Mouse (Mus musculus) CH12.LX (cell line): ENCODE measurements around the gene Grik1. TPM values are rescaled to one million over a fixed set of nuclear protein-coding genes. Genes with fewer than 3 reads are reported as not detected.

Source experiments
- DNase-seq: peaks from one replicate; pipeline ENCODE4 v3.0.0-alpha.2; 2013; ENCODE audit errors: extremely low read depth
- H3K27ac ChIP-seq: 2 replicates; pipeline ENCODE4 v1.5.1; 2012; ENCODE audit warnings: low read depth, mild to moderate bottlenecking, control low read depth, moderate library complexity; ENCODE audit not compliant: insufficient read depth
- H3K27me3 ChIP-seq: replicated peaks from 2 replicates; pipeline ENCODE3; 2012; ENCODE audit warnings: inconsistent platforms
- H3K36me3 ChIP-seq, 2 experiments: replicated peaks in 1 of 2; 2 replicates each; pipeline versions ENCODE3 to v1.6.1; 2012; ENCODE audit warnings: inconsistent platforms in 1 of 2, low read length in 1 of 2, mild to moderate bottlenecking in 1 of 2, mixed read lengths in 1 of 2, moderate library complexity in 1 of 2; ENCODE audit not compliant: control insufficient read depth in 1 of 2, insufficient read depth in 1 of 2
- H3K4me1 ChIP-seq, 2 experiments: 2 replicates each; pipeline ENCODE4 v1.6.1; 2012; ENCODE audit warnings: inconsistent platforms in 1 of 2, moderate library complexity in 1 of 2; ENCODE audit not compliant: insufficient read depth in 2 of 2, control insufficient read depth in 1 of 2
- H3K4me2 ChIP-seq: 2 replicates; pipeline ENCODE4 v1.6.1; 2012; ENCODE audit warnings: low read depth, mild to moderate bottlenecking, control low read depth; ENCODE audit not compliant: poor library complexity, insufficient read depth, severe bottlenecking
- H3K4me3 ChIP-seq, 3 experiments: fragments of 150-350 bp in 1 of 3; sonication (generic) in 1 of 3; replicated peaks in 1 of 3; 2 replicates each; pipeline versions ENCODE3 to v1.5.1; 2011 to 2012; ENCODE audit warnings: low read depth in 2 of 3, low read length in 2 of 3, mild to moderate bottlenecking in 2 of 3, moderate library complexity in 2 of 3, control low read depth in 1 of 3, improper control_type of control experiment in 1 of 3, inconsistent platforms in 1 of 3, mixed read lengths in 1 of 3; ENCODE audit not compliant: poor library complexity in 1 of 3
- H3K79me2 ChIP-seq: replicated peaks from 2 replicates; pipeline ENCODE4 v1.6.1; 2012; ENCODE audit warnings: mild to moderate bottlenecking, moderate library complexity; ENCODE audit not compliant: control insufficient read depth, poor library complexity, insufficient read depth, severe bottlenecking; ENCODE audit errors: extremely low read depth
- H3K9ac ChIP-seq: 2 replicates; pipeline ENCODE4 v1.6.1; 2012; ENCODE audit warnings: low read depth, mild to moderate bottlenecking, control low read depth, moderate library complexity; ENCODE audit not compliant: insufficient read depth
- H3K9me3 ChIP-seq: replicated peaks from 2 replicates; pipeline ENCODE3; 2012; ENCODE audit warnings: low read length, inconsistent platforms, mixed read lengths
- CHD2 ChIP-seq: IDR thresholded peaks from 2 replicates; pipeline ENCODE4 v1.6.1; 2011; ENCODE audit warnings: low read length, improper control_type of control experiment
- ELF1 ChIP-seq: IDR thresholded peaks from 2 replicates; pipeline ENCODE4 v1.6.1; 2014; ENCODE audit warnings: low read depth, mild to moderate bottlenecking, inconsistent platforms, low read length, improper control_type of control experiment
- EP300 ChIP-seq: IDR thresholded peaks from 2 replicates; pipeline ENCODE4 v1.6.1; 2011; ENCODE audit warnings: low read length, improper control_type of control experiment
- IRF4 ChIP-seq: IDR thresholded peaks from 2 replicates; pipeline ENCODE4 v1.6.1; 2014; ENCODE audit warnings: low read depth, mild to moderate bottlenecking, inconsistent platforms, low read length, improper control_type of control experiment
- JUN ChIP-seq: IDR thresholded peaks from 2 replicates; pipeline ENCODE4 v1.6.1; 2011; ENCODE audit warnings: low read depth, mild to moderate bottlenecking, low read length, improper control_type of control experiment, moderate library complexity; ENCODE audit not compliant: insufficient read depth
- KAT2A ChIP-seq: IDR thresholded peaks from 2 replicates; pipeline ENCODE4 v1.6.1; 2012; ENCODE audit warnings: low read length, improper control_type of control experiment, inconsistent platforms; ENCODE audit not compliant: insufficient replicate concordance
- MAX ChIP-seq: IDR thresholded peaks from 2 replicates; pipeline ENCODE4 v1.6.1; 2011; ENCODE audit warnings: low read length, improper control_type of control experiment
- MAZ ChIP-seq: IDR thresholded peaks from 2 replicates; pipeline ENCODE4 v1.6.1; 2012; ENCODE audit warnings: low read depth, mild to moderate bottlenecking, inconsistent platforms, low read length, improper control_type of control experiment, moderate library complexity
- POLR2AphosphoS2 ChIP-seq: IDR thresholded peaks from 2 replicates; pipeline ENCODE4 v1.6.1; 2011; ENCODE audit warnings: low read depth, low read length, improper control_type of control experiment
- SIN3A ChIP-seq: IDR thresholded peaks from 2 replicates; pipeline ENCODE4 v1.6.1; 2012; ENCODE audit warnings: low read length, improper control_type of control experiment, inconsistent platforms
- ZKSCAN1 ChIP-seq: IDR thresholded peaks from 2 replicates; pipeline ENCODE4 v1.6.1; 2012; ENCODE audit warnings: low read depth, inconsistent platforms, low read length, improper control_type of control experiment, borderline replicate concordance
- ZMIZ1 ChIP-seq: IDR thresholded peaks from 2 replicates; pipeline ENCODE4 v1.6.1; 2012; ENCODE audit warnings: low read depth, mild to moderate bottlenecking, inconsistent platforms, low read length, improper control_type of control experiment
- dilution Hi-C: fragments of 300-500 bp; cut with MboI; formaldehyde crosslinking; loops from 2 replicates; pipeline ENCODE4 v1.14.3; 2020; ENCODE audit warnings: low sequenced_read_pairs; ENCODE audit not compliant: extremely low pct_unique_long_range_greater_than_20kb, extremely low pct_ligation_motif_present
- in situ Hi-C: fragments of 300-500 bp; cut with MboI; formaldehyde crosslinking; loops from 3 replicates; pipeline ENCODE4 v1.14.3; 2019; ENCODE audit warnings: low sequenced_read_pairs, low pct_ligation_motif_present, low pct_unique_long_range_greater_than_20kb, mixed read lengths
- polyA plus RNA-seq: library from polyadenylated mRNA; unstranded; fragments of >175 nt; gene quantifications from 2 replicates; pipeline ENCODE4 v1.2.1, GENCODE M21; 2012; ENCODE audit warnings: low read depth; ENCODE audit not compliant: insufficient read length
- total RNA-seq, 2 experiments: library from RNA; depleted of rRNA; stranded (reverse); fragments of 300-350 nt in 1 of 2; fragments of >200 nt in 1 of 2; gene quantifications; 2 replicates each; pipeline ENCODE4 v1.2.3; 2012 to 2014

Gene Grik1
- total and polyA plus RNA-seq, 3 experiments = 0.08 to 0.13 TPM; not detected in 1

- in situ Hi-C loops (no loop called here), dilution Hi-C loops (no loop called here)
- no peak for DNase-seq
Observed at GRCm38 (mm10) chr16:88256101-88256500, 34.0 kb downstream of the Grik1 start.

GRCm38 (mm10) chr16:88252676-88253075 lies 37.4 kb downstream of the Grik1 start:
- H3K27me3 ChIP-seq = no peaks in the 10 kb centered on the region
- dilution Hi-C loops (no loop called here), in situ Hi-C loops (no loop called here)
- no peak overlapping the region for H3K27ac ChIP-seq
- no peaks in the 10 kb centered on the region for H3K36me3 ChIP-seq
- TF ChIP-seq ZMIZ1 (no peak), KAT2A (no peak), JUN (no peak)
- no peaks in the 10 kb centered on the region for H3K79me2 ChIP-seq
- no peaks in the 10 kb centered on the region for H3K4me1 ChIP-seq
- no peak overlapping the region for H3K4me2 ChIP-seq
- H3K4me3 ChIP-seq = no peak overlapping the region
- no peak for DNase-seq
- H3K9ac ChIP-seq = no peak overlapping the region
- no peaks in the 10 kb centered on the region for H3K9me3 ChIP-seq

More at GRCm38 (mm10) chr16:88256101-88256500, 34.0 kb downstream of the Grik1 start:
- TF ChIP-seq MAZ (no peak), ZKSCAN1 (no peak), EP300 (no peak), MAX (no peak), POLR2AphosphoS2 (no peak), KAT2A (no peak)
- TF ChIP-seq, all 38 proteins: peak for 0
- no peak overlapping the region for H3K9ac ChIP-seq
- no peak overlapping the region for H3K27ac ChIP-seq
- no peaks in the 10 kb centered on the region for H3K4me1 ChIP-seq
- H3K4me3 ChIP-seq = no peak overlapping the region
- H3K79me2 ChIP-seq = no peaks in the 10 kb centered on the region
- no peaks in the 10 kb centered on the region for H3K27me3 ChIP-seq
- no peak overlapping the region for H3K4me2 ChIP-seq
- no peaks in the 10 kb centered on the region for H3K9me3 ChIP-seq
- H3K36me3 ChIP-seq = no peaks in the 10 kb centered on the region

GRCm38 (mm10) chr16:88251049-88251448 lies 39.0 kb downstream of the Grik1 start:
- dilution Hi-C loops = no loop called here

More at GRCm38 (mm10) chr16:88251049-88251448, 39.0 kb downstream of the Grik1 start:
- TF ChIP-seq IRF4 = no peak
- TF ChIP-seq MAX = no peak
- TF ChIP-seq SIN3A = no peak
- TF ChIP-seq CHD2 = no peak
- TF ChIP-seq ELF1 = no peak
- TF ChIP-seq, all 38 proteins: peak for 0
- H3K9me3 ChIP-seq = no peaks in the 10 kb centered on the region
- no peaks in the 10 kb centered on the region for H3K4me1 ChIP-seq
- no peaks in the 10 kb centered on the region for H3K27me3 ChIP-seq
- no peaks in the 10 kb centered on the region for H3K79me2 ChIP-seq
- H3K27ac ChIP-seq = no peak overlapping the region
- no peak for DNase-seq
- H3K9ac ChIP-seq = no peak overlapping the region
- no peak overlapping the region for H3K4me2 ChIP-seq
- in situ Hi-C loops = no loop called here
- no peaks in the 10 kb centered on the region for H3K36me3 ChIP-seq
- H3K4me3 ChIP-seq = no peak overlapping the region
